ENCODE assay signal across 8 mouse cellular contexts in the genomic region with DNA sequence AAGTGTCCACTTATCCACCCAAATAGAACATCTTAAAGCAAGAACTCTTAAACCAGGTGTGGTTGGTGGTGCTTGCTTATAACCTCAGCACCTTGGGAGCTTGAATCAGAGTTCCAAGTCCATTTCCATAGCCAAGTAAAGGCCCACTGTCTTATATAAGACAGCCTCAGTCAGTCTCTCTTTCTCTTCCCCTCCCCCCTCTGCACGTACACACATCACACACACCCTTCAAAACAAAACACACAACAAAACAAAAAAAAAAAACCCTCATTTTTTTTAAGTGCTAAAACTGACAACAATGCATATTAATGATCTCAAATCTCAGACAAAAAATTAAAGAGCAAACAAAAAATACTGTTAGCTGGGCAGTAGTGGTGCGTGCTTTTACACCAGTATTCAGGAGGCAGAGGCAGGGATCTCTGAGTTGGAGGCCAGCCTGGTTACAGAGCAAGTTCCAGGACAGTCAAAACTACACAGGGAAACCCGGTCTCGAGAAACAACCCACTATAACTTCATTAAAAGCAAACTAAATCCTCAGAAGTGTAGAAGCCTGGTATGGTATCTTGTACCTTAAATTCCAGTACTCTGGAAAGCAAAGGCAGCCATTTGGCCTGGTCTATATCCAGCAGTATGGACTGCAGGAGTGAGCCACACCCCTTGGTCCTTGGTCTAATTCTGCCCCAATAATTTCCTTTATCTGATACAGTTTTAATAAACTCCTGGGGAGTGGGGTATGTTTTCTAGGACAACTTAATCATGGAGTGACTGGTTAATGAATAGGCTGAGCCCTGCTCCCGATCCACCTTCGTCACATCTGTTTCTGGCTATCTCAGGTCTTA. TPM values are rescaled to one million over a fixed set of nuclear protein-coding genes. Genes with fewer than 3 reads are reported as not detected.
A peak's percentile ranks its signal among the peaks of the same experiment; 100 is the strongest.
DNase-seq lines count a peak whose midpoint lies in the region; ATAC-seq lines count a peak whose summit lies in the region.

No protein-coding gene starts in this region.

- H3K36me3 ChIP-seq in embryonic facial prominence, embryonic 10.5 days (replicated peaks): no peaks in the 10 kb centered on the region
- no peaks in the 10 kb centered on the region for H3K36me3 ChIP-seq in midbrain, embryonic 14.5 days (ENCODE audit: control insufficient read depth, insufficient read depth, low read length)

- H3K4me2 ChIP-seq in midbrain, embryonic 14.5 days (ENCODE audit: low read length): peak overlapping the region; percentile 60

- no peaks in the 10 kb centered on the region for H3K9me3 ChIP-seq in embryonic facial prominence, embryonic 10.5 days
- H3K9me3 ChIP-seq in midbrain, embryonic 14.5 days (ENCODE audit: control insufficient read depth, low read length): no peaks in the 10 kb centered on the region

- peak overlapping the region; percentile 83 for H3K27ac ChIP-seq in embryonic facial prominence, embryonic 10.5 days (replicated peaks)
- peak overlapping the region; percentile 93 for H3K27ac ChIP-seq in midbrain, embryonic 14.5 days (replicated peaks; ENCODE audit: low read depth, low read length)

- WGBS in embryonic facial prominence, embryonic 10.5 days: 29% methylated on average over 6 of the region's 6 CpGs
- WGBS in midbrain, embryonic 14.5 days: 20% methylated on average over 6 of the region's 6 CpGs

- H3K27me3 ChIP-seq in embryonic facial prominence, embryonic 10.5 days (replicated peaks; ENCODE audit: low read depth, poor library complexity, severe bottlenecking): no peaks in the 10 kb centered on the region
- H3K27me3 ChIP-seq in midbrain, embryonic 14.5 days (ENCODE audit: control insufficient read depth, insufficient read depth, low read length): no peaks in the 10 kb centered on the region

- peaks cover 28% of the 10 kb centered on the region for H3K4me1 ChIP-seq in embryonic facial prominence, embryonic 10.5 days
- H3K4me1 ChIP-seq in midbrain, embryonic 14.5 days (ENCODE audit: control insufficient read depth, insufficient read depth, low read length): peaks cover 25% of the 10 kb centered on the region

- peak overlapping the region; percentile 95 for H3K9ac ChIP-seq in midbrain, embryonic 14.5 days (replicated peaks; ENCODE audit: low read length)

- H3K4me3 ChIP-seq in embryonic facial prominence, embryonic 10.5 days: peak overlapping the region; percentile 94
- peak overlapping the region; percentile 89 for H3K4me3 ChIP-seq in midbrain, embryonic 14.5 days (replicated peaks; ENCODE audit: low read depth, low read length)

- DNase-seq in cerebellum, adult 11 months: peak; percentile 20
- DNase-seq in A20 (ENCODE audit: low read depth, low spot score): peak; percentile 55
- peak; percentile 20 for DNase-seq in embryonic facial prominence, embryonic 10.5 days (ENCODE audit: low spot score)
- DNase-seq in induced T-regulatory cell, adult 2 months (ENCODE audit: low read depth): peak; percentile 58
- peak; percentile 39 for DNase-seq in midbrain, embryonic 14.5 days
- no peak for DNase-seq in thymus, postnatal 14 days
- DNase-seq in left cerebral cortex, adult 9 months (ENCODE audit: low spot score in 2 of 2): no peak

- ATAC-seq in cerebellum, adult (ENCODE audit: insufficient number of reproducible peaks, low FRiP score, low TSS enrichment): no peak
- ATAC-seq in midbrain, embryonic 14.5 days (ENCODE audit: low FRiP score, low TSS enrichment): no peak

RNA-seq across cellular contexts. Expression of gene Sacm1l, which starts 1.3 kb away (rescaled TPM):
- polyA plus RNA-seq in embryonic facial prominence, embryonic 10.5 days (2016; fragmentation: Nextera tagmentation; extraction: Ambion mirVana): 44.0 and 44.4 TPM in 2 replicates
- 50.4 and 57.0 TPM in 2 replicates for polyA plus RNA-seq in midbrain, embryonic 14.5 days (2014; fragmentation: Nextera tagmentation; extraction: Ambion mirVana)

RNA-seq across cellular contexts. Expression of gene Limd1, which starts 49.8 kb away (rescaled TPM):
- polyA plus RNA-seq in embryonic facial prominence, embryonic 10.5 days (2016; fragmentation: Nextera tagmentation; extraction: Ambion mirVana): 52.1 and 60.8 TPM in 2 replicates
- polyA plus RNA-seq in midbrain, embryonic 14.5 days (2014; fragmentation: Nextera tagmentation; extraction: Ambion mirVana): 11.8 and 16.4 TPM in 2 replicates

Comparison
In these comparisons a context has a peak if more than half of its experiments do, and no peak if none do; other contexts are left out.
1. DNase-seq: peak in cerebellum, adult 11 months (single experiment), A20 (single experiment), embryonic facial prominence, embryonic 10.5 days (single experiment), induced T-regulatory cell, adult 2 months (single experiment) and midbrain, embryonic 14.5 days (single experiment); none in thymus, postnatal 14 days (single experiment) and left cerebral cortex, adult 9 months (0 of 2).